Mouse (Mus musculus) lung, adult 2 months (tissue): ENCODE measurements around the gene Pes1.

Experiments
- CTCF ChIP-seq: fragments of 200-500 bp; IDR thresholded peaks from 2 replicates; pipeline ENCODE4 v1.5.1; 2011; ENCODE audit warnings: mild to moderate bottlenecking, low read length, control low read depth; ENCODE audit not compliant: insufficient read depth
- POLR2A ChIP-seq: fragments of 200-500 bp; IDR thresholded peaks from 2 replicates; pipeline ENCODE4 v1.6.1; 2011; ENCODE audit warnings: low read depth, mild to moderate bottlenecking, control low read depth, low read length, borderline replicate concordance; ENCODE audit errors: extremely low read depth

DNA sequence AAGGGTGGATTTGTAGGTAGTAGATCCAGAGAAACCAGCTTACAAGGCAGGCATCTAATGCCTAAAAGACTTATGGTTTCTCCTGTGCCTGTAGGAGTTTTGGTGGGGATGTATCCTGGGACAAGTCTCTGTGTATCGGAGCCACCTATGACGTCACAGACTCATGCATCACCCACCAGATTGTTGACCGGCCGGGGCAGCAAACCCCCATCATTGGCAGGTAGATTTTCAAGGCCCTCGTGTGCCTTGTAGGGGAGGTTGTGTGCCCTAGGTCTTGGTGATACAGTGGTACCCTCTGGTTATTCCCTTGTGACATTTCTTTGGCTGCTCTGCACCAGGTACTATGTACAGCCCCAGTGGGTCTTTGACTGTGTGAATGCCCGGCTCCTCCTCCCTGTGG is 12.9 kb downstream of the Pes1 start, which contains the start of gene 4930556J24Rik:
- TF ChIP-seq CTCF = no peak
- no peak for TF ChIP-seq POLR2A
